Mouse (Mus musculus) kidney, embryonic 15.5 days (tissue): ENCODE results near the gene Dhrs4. TPM values are rescaled to one million over a fixed set of nuclear protein-coding genes. Genes with fewer than 3 reads are reported as not detected.

Source experiments
- polyA plus RNA-seq: library from polyadenylated mRNA; unstranded; fragments of >200 nt; fragmentation: Nextera tagmentation; extraction: Ambion mirVana; gene quantifications from 2 replicates; pipeline ENCODE4 v1.2.1, GENCODE M21; 2015

Dhrs4 gene
- polyA plus RNA-seq, 1 experiment from 2014 or later, result 127 TPM

Other genes starting within 250 kb of the Dhrs4 start
- gene Carmil3, start 11.9 kb downstream of the Dhrs4 start, polyA plus RNA-seq, result 2.4 and 2.9 TPM in 2 replicates
- gene Cpne6, start 31.7 kb downstream of the Dhrs4 start, polyA plus RNA-seq, result 0.24 and 0.26 TPM in 2 replicates
- not detected in 2 replicates for gene Nrl, start 46.2 kb downstream of the Dhrs4 start, polyA plus RNA-seq
- 50.5 and 55.4 TPM in 2 replicates for gene Pck2, start 61.5 kb downstream of the Dhrs4 start, polyA plus RNA-seq
- gene Dcaf11, start 81.2 kb downstream of the Dhrs4 start, polyA plus RNA-seq, result 89.2 and 93.0 TPM in 2 replicates
- 1.6 TPM in 2 replicates for gene A730061H03Rik, start 81.6 kb downstream of the Dhrs4 start, polyA plus RNA-seq
- gene Fitm1, start 96.9 kb downstream of the Dhrs4 start, polyA plus RNA-seq, result 4.2 and 6.1 TPM in 2 replicates
- gene Psme1, start 99.4 kb downstream of the Dhrs4 start, polyA plus RNA-seq, result 147 and 153 TPM in 2 replicates
- gene Emc9, start 106.5 kb downstream of the Dhrs4 start, polyA plus RNA-seq, result 6.8 and 7.4 TPM in 2 replicates
- gene Psme2, start 112.4 kb downstream of the Dhrs4 start, polyA plus RNA-seq, result 248 and 261 TPM in 2 replicates
- gene Rnf31, start 113.0 kb downstream of the Dhrs4 start, polyA plus RNA-seq, result 18.6 and 21.7 TPM in 2 replicates
- 12.8 and 14.6 TPM in 2 replicates for gene Irf9, start 124.8 kb downstream of the Dhrs4 start, polyA plus RNA-seq
- 20.3 and 22.4 TPM in 2 replicates for gene Rec8, start 139.3 kb downstream of the Dhrs4 start, polyA plus RNA-seq
- gene Ipo4, start 157.2 kb downstream of the Dhrs4 start, polyA plus RNA-seq, result 97.4 and 115 TPM in 2 replicates
- 1.4 and 2.3 TPM in 2 replicates for gene Gm49378, start 159.1 kb downstream of the Dhrs4 start, polyA plus RNA-seq
- 113 and 123 TPM in 2 replicates for gene Tm9sf1, start 165.0 kb downstream of the Dhrs4 start, polyA plus RNA-seq
- gene Tssk4, start 171.4 kb downstream of the Dhrs4 start, polyA plus RNA-seq, result 0.92 and 1.0 TPM in 2 replicates
- gene Mdp1, start 181.8 kb downstream of the Dhrs4 start, polyA plus RNA-seq, result 53.6 and 55.8 TPM in 2 replicates
- 68.2 and 72.6 TPM in 2 replicates for gene Gmpr2, start 193.2 kb downstream of the Dhrs4 start, polyA plus RNA-seq
- 545 and 565 TPM in 2 replicates for gene Nedd8, start 193.4 kb downstream of the Dhrs4 start, polyA plus RNA-seq
- 43.6 and 46.9 TPM in 2 replicates for gene Tinf2, start 203.1 kb downstream of the Dhrs4 start, polyA plus RNA-seq
- gene Tgm1, start 235.2 kb downstream of the Dhrs4 start, polyA plus RNA-seq, result 2.1 TPM in 2 replicates
- gene Rabggta, start 243.5 kb downstream of the Dhrs4 start, polyA plus RNA-seq, result 37.6 and 41.8 TPM in 2 replicates